Mouse (Mus musculus): Measurements from ENCODE around the gene Kif24. TPM values are rescaled to one million over a fixed set of nuclear protein-coding genes. Genes with fewer than 3 reads are reported as not detected.
"Not testable (repeated sequence)": the region's sequence is repeated elsewhere in the genome, so short reads cannot be mapped to it uniquely, and the experiment has no call there.

The Kif24 gene
- polyA plus RNA-seq, 1 experiment = 0.61 TPM

DNA sequence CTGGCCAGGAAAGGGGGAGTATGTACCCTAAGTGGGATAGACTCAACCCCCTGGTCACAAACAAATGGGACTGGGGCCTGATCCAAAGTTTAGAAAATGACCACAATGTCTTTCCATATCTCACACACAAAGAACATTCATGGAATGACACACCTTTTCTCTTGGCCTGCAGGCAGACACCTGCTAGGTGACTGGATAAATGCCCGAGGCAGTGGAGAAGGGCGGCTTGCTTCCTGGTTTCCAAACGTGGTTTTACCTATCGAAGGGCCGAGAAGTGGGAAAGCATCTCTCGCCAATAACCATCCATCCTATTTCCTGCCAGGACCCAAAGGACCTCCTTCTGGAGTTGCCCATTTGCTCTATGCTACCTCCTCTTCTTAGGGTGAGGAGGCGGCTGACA is 28.3 kb upstream of the Kif24 start:
- DNase-seq (ENCODE audit: low spot score) = no peak

DNA sequence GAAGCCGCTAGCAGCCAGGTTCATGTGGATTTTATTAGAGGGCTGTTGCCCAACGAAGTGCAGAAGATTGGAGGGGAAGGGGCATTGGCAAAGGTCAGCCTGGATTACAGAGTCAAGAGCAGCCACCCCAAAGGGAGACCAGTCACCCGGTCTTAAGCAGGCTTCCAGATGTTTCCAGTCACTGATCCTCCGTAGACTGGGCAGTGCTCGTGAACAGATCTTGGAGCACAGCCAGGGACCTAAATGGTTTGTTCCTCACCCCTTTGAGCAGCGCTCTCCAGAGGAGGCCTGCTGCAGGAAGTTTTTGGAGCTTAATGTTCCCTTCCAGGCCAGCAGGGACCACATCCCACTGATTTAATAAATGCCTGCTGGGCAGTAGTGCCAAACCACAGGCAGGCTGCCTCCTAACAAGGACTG is 16.9 kb upstream of the Kif24 start:
- DNase-seq (ENCODE audit: low spot score) = no peak

DNA sequence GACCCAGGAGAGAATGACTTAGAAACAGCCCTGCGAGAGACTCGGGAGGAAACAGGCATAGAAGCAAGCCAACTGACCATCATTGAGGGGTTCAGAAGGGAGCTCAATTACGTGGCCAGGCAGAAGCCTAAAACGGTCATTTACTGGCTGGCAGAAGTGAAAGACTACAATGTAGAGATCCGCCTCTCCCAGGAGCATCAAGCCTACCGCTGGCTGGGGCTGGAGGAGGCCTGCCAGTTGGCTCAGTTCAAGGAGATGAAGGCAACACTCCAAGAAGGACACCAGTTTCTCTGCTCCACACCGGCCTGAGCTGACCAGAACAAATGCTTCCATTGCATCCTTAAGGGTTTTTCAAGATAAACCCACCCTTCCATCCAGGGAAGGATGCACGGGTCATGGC is 15.6 kb upstream of the Kif24 start:
- no peak for DNase-seq (ENCODE audit: low spot score)

DNA sequence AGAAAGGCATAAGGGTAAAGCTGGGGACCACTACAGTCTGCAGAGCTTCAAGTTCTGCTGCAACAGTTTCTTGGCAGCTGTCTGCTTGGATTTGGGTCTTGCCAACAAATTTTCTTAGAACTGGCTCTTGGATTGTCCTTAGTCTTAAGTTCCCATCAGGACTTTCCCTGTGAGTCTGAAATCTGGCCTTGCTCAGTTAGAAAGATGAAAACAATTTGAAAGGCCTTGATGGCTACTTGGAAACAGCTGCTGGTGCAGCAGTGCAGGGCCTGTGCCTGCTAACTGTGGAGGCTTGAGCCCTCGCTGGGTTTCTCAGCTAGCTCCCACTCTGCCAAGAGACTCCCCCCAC is 14.7 kb upstream of the Kif24 start:
- no peak for DNase-seq (ENCODE audit: low spot score)

DNA sequence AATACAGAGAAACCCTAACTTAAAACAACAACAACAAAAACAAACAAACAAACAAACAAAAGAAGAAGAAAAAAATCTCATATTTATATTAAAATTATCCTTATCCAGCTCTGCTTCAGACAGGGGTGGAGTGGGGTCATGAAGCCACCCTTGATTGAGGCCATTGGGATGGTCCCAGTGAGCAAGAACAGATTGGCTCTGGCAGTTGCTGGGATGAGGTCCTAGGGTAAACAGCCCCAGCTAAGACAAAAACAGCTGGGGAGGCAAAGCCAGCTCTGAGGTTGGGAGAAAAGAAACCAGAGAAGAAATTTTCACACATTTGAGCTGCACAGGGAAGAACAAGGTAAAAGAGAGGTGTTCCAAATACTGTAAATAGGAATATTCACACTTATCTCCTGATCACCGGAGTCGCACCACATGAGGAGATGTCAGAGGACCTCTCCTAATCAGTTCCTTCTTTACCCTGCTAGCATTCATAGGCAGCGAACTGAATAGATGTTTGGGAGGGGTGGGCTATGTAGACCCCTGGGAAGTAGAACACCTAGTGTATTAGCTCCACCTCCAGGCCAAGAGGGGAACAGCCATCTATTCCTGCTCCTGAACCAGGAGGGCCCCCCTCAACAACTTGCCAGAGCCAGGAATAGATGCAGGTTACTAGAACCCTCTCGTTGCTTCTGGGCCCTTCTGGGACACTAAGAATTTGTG is 14.2 kb upstream of the Kif24 start:
- DNase-seq (ENCODE audit: low spot score) = no peak

DNA sequence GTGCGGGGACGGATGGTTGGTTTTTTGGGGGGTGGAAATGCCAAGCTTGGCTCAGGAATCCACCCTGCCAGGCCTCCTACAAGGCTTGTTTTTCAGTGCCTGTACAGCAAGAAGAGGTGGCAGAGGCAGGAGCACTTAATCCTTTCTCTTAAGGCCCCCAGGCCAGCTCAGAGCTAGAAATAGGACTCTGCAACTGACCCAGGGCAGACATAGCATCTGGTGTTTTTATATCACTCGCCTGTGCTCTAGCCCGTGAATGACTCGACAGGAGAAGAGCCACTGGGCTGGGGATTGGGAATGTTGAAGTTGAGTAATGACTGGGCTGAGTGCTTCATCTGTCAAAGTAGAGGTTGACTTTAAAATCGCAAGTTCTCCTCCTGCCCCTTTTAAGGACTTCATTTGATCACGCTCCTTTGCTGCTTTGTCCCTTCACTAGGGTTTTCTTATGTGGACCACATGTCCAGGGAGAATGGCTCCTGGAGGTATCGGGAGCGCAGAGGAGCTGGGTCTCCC is 13.0 kb upstream of the Kif24 start:
- DNase-seq (ENCODE audit: low spot score) = no peak

DNA sequence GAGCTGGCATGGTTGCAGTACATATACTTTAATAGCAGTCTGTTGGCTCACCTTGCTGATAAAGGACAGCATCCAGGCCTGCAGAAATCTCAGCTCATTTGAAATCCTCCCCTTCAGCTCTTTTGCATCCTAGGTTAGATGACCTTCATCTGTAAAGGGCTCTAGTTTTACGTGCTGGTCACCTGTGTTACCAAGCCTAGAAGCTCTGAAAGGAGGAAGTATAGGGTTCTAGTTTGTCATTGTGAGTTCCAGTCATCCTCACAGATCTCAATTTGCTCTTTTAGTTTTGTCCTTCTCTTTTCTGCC is 6.7 kb upstream of the Kif24 start:
- DNase-seq (ENCODE audit: low spot score) = no peak

DNA sequence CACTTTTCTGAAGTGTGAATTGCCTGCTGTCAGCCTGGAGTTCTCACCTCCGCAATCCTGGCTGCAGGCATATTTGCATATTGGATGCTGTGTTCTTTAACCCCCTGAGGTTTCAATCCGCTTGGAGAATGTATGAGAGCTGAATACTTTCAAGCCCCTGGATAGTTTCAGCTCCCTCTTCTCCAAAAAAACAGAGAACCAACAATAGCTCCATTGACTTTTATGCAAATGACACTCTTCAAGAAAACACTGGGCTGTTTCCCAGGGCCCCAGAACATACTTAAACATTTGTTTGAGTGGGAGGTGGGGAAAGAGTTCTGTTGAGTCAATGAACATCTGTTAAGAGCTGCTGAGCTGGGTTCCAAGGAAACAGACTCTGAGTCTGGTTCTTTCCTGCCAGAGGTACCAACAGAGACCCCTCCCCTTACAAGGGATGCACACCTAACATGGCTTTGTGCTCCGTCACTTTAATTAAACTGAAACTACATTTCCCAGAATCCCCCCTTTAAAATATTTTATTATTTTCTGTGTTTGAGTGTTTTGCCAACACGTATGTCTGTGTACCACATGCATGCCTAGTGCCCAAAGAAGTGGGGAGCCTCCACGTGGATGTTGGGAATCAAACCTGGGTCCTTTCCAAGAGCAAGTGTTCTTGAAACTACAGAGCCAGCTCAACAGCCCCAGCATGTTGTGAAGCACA is 6.1 kb upstream of the Kif24 start:
- no peak for DNase-seq (ENCODE audit: low spot score)

DNA sequence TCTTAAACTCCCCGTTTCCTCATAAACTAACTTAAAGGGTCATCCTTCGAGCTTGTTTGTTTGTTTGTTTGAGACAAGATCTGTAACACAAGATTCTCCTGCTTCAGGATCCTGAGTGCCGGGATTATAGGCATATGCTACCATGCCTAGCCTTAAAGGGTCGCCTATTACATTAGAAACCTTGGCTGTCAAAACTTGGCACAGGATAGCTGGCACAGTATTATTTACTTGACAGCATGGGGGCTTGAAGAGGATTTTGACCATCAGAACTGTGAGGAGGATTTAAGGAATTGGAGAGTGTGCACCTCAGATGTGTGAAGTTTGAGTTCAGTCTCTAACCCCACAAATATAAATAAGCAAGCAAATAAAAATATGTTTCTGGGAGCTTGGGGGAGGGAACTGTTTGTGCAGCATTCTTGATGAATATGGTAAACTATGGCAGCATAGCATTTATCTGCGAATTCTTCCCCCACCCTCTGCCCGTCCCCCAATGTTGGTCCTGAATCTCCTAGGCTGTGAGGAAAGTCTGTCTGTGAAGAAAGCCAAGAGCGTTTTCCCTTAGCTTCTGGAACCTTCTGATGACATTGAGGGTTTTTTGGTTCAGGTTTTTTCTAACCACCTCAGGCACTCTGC is 5.5 kb upstream of the Kif24 start:
- no peak for DNase-seq (ENCODE audit: low spot score)

DNA sequence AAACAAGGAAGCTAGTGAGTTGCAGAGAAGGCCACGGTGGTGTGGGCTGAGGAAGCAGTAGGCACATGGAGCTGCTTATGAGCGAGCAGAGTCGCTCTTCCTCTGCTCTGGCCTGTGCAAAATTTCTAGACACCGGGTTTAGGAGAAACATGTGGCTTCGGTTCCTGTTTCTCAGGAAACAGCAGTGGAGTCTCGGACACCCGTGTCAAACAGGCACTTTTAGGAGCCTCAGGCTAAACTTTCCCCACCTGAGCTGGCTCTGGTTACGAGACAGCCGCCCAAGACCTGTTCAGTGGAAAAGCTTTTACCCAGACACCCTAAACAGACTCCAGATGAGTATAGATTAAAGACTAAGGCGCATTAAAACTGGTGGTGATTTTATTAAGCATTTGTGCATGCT is 4.5 kb upstream of the Kif24 start:
- DNase-seq (ENCODE audit: low spot score) = no peak

DNA sequence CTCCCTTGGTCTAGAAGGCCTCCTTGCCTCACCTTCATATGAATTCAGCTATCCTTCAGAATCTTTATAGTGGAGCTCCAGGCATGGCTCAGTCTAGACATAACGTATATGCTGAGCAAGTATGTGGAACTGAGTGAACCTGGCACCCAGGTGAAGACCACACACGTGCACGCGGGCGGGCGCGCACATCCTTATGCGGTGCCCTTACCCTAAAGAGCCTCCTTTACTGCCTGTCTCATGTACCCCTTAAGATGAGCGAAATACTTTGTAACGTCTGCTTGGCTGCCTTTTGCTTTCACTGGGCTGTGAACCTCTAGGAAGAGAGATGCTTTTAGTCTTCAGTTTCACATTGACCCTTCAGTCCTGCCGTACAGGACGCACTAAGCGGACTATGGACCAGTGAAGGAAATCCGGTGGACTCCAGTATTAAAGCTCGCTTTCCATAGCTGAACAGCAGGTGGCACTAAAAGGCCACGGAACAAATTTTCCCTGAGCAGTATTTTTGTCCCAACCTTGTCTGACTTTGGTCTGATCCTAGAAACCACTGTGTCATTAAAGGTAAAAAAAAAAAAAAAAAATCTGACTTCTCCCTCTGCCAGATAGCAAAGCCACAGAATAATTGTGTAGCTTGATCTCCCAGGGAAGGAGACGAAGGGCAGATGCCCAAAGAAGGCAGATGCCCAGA is 3.9 kb upstream of the Kif24 start:
- no peak for DNase-seq (ENCODE audit: low spot score)

DNA sequence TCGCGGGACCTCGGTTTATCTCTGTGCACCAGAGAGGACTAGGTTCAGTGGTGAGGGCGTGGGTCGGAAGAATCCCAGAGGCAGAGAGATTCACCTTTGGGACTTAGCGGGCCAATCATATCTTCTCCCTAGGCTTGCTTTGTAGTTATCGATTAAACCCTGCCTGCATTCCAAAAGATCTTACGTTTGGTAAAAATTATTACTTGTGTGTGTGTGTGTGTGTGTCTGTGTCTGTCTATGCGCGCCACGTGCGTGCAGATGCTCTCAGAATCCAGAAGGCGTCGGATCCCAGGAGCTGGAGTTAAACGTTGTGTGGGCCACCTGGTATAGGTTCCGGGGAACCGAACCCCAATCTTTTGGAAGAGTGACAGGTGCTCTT is 589 bp upstream of the Kif24 start:
- DNase-seq (ENCODE audit: low spot score) = no peak

DNA sequence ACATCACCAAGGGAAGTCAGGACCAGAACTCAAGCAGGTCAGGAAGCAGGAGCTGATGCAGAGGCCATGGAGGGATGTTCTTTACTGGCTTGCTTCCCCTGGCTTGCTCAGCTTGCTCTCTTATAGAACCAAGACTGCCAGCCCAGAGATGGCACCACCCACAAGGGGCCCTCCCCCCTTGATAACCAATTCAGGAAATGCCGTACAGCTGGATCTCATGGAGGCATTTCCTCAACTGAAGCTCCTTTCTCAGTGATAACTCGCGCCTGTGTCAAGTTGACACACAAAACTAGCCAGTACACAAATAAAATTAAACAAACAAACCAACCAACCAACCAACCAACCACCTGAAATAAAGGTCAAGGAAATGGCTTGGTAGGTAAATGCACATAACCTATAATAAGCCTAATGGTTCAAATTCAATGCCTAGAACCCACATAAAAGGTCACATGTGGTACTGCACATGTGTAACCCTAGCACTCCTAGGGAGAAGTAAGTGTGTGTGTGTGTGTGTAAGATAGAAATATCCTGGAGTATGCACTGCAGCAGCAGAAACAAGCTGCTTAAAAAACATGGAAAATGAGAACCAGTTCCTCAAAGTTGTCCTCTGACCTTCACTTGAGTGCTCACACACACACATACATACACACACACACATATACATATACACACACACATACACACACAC is 1.5 kb downstream of the Kif24 start:
- DNase-seq (ENCODE audit: low spot score) = not testable (repeated sequence)

DNA sequence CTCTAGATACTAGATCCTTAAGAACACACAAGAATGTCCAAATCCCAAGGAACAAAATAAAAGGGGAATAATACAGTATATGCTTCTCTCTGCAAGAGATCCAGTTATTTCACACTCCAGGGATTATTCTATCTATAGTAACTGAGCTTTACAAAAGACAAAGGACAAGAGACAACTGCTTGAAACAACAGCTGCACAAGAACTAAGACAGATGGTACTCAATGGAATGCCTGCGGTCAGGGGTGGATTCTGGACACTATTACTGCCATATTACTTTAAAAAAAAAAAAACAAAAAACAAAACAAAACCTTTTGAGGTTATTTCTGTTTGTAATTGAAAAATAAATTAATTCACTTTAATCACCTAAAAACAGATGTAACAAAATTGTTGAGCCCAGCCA is 4.0 kb downstream of the Kif24 start:
- DNase-seq (ENCODE audit: low spot score) = no peak

DNA sequence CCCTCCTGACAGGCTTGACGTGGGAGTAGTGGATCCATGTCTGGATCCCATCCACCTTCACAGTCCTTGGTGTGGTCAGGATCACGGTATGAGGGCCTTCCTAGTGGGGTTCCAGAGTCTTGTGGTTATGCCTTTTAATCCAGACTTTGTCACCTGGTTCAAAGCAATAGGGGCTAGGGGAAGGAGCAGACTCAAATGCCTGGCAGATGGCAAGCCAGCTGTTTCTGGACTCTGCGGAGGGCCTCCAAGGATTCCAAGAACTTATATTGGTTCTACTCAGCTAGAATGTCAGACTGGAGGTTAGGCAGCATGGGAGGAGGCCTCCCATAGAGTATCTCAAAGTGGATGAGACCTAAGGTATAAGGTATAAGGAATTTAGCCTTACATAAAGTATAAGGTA is 17.1 kb downstream of the Kif24 start:
- DNase-seq (ENCODE audit: low spot score) = no peak

DNA sequence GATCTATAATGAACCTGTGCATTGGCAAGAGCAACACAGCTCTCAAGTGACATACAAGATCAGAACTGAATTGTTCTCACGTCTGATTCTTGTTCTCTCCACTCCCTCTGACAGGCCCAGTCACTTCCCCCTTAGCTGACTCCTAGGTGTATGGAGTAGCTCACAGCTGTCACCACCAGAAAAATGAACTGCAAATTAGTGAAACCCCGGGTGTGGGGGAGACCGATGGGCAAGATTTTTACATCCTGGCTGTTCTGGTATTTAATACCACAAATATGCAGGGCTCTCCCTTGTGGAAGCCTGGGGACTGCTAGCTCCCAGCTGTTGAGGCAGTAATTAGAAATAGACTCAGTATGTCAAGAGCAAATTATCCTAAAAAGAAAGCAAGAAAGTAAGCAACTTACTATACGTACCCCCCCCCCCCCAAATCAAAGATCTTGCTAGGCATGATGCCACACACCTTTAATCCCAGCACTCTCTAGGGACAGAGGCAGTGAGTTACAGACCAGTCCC is 21.8 kb downstream of the Kif24 start:
- no peak for DNase-seq (ENCODE audit: low spot score)

DNA sequence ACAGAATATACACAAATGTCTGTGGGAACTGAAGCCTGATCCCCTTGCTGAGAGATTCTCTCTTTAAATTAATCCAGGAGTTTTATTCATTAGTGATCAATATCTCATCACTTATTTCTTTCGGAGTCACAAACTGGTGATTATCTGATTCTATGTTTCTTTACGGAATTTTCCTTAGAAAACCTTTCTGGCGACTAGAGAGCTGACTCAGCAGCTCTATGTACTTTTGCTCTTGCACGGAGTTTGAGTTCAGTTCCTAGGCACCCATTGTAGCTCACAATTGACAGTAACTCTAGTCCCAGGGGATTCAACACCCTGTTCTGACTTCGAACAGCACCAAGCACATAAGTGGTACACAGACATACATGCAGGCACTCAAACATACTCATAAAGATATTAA is 25.8 kb downstream of the Kif24 start:
- no peak for DNase-seq (ENCODE audit: low spot score)

DNA sequence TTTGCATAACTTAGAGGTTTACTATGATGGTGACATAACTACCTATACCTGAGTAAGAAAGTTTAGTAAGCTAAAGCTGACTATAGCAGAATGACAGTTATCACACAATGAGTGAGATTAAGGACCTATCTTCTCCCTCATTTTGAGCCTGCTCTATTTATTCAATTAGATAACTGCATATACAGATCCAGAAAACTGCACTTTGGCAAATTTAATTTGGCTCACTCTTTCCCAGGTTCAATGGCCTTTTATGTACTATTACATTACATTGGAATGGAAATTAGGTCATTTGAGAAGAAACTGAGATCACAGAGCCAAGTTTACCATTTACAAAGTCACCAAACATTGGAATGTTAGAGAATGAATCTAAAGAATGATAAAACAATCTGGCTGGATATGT is 47.7 kb downstream of the Kif24 start:
- DNase-seq (ENCODE audit: low spot score) = no peak

DNA sequence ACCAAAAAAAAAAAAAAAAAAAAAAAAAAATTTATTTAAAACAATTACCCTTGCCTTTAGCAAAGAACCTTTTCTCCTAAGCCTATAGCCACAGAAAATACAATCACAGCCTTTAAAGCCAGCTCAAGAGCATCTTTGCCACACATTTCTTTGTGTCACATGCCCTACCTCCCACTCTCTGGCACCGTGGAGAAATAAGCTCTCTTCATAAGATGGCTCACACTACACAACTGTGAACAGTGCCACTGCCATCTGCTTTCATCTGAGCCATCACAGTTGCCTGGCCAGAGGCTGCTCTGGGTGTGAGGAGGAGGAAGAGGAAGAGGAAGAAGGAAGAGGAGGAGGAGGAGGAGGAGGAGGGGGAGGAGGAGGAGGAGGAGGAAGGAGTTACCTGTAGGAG is 55.3 kb downstream of the Kif24 start:
- no peak for DNase-seq (ENCODE audit: low spot score)

DNA sequence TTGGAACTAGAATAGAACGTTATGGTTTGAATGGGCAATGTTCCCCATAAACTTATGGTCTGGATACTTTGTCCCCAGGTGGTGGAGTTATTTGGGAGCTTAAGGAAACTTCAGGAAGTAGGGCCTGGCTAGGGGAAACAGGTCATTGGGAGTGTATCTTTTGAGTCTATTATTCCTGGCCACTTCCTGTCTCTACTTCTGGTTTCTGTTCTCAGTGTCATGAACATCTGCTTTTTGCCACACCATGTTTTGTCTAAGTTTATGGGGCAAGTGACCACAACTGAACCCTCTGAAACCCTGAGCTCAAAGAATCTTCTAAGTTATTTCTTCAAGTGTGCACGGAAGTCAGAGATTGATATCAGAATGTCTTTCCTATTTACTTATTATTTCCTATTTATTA is 57.3 kb downstream of the Kif24 start:
- no peak for DNase-seq (ENCODE audit: low spot score)

DNA sequence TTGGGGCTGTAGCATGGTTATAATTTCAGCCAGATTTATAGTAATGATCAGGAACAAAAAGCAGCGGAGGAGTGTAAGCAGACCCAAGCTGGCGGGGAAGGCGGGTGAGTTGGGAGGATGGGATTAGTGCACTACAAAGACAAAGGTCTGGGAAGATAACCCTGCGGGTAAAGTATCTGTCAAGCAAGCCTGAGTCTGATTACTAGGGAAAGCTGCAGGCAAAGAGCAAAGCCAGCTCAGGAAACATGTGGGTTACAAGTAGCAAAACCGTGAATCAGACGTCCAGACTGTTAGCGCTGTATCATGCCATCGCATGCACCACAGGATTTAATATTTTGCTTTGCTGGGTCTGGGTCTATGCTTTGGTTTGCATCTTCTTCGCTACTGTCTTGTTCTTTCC is 58.1 kb downstream of the Kif24 start:
- DNase-seq (ENCODE audit: low spot score) = no peak

DNA sequence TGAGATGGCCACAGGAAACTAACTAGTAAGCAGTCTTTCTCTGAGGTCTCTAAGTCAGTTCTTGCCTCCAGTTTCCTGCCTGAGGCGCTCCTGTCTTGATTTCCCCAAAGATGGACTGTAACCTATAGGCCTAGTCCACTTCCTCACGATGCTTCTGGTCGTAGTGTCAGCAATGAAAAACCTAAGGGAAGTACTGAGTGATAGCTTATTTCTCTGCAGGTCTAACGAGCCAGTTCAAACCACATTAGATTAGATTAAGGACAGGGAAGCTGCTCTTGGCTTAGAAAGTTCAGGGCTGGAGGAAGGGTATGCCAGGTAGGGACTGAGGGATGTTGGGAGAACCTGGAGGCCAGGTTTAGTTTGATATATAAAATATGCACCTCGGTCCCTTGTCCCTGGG is 63.1 kb downstream of the Kif24 start:
- DNase-seq (ENCODE audit: low spot score) = no peak
